Mouse (Mus musculus): ENCODE measurements at regions not wholly inside any gene's neighbourhood (a gene's known extent, or its start where the extent isn't known, plus 50 kb on each side); places are given as distances from the start of the nearest gene placed in this dataset.

GRCm38 (mm10) chr12:27410555-27410954 is 68.2 kb upstream of the Sox11 start:
- no peak for TF ChIP-seq CTCF (IDR thresholded peaks at IDR 0.05; ENCODE audit: extremely low read depth, insufficient read length, insufficient replicate concordance, low read depth, low read length)
- no peak for TF ChIP-seq POLR2A (IDR thresholded peaks at IDR 0.05; ENCODE audit: low read depth, low read length)

Data from small intestine, adult 2 months (tissue).